Mouse (Mus musculus): ENCODE data around the gene Micu2. TPM values are rescaled to one million over a fixed set of nuclear protein-coding genes. Genes with fewer than 3 reads are reported as not detected.

The Micu2 gene
- polyA plus RNA-seq, 1 experiment from 2014 or later = 69.2 TPM

DNA sequence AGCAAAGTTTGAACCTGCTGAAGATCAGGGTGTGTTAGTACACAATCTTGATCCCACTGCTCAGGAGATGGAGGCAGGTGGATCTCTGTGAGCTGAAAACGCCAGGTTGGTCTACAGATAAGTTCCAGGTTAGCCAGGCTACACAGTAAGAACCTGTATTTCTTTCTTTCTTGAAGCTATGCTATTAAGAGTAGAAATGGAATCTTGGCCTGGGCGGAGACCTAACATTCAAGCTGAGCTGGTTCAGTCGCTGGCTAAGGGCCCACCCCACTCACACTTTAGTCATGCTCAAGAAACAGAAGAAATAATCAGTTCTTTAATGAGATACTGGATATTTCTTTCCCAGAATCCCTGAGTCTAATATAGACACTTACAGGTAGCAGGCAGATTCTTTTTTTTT, 115.7 kb downstream of the Micu2 start:
- Histone ChIP-seq H3K27me3 (no peaks in the 10 kb centered on the region), H3K27ac (no peak overlapping the region), H3K36me3 (no peaks in the 10 kb centered on the region), H3K9me3 (no peaks in the 10 kb centered on the region), H3K4me1 (replicated peaks) (peaks cover 38% of the 10 kb centered on the region), H3K4me2 (no peak overlapping the region), H3K9ac (no peak overlapping the region), H3K4me3 (no peak overlapping the region)
- WGBS = 82% methylated on average over 3 of the region's 3 CpGs
- no peak for ATAC-seq (ENCODE audit: low FRiP score)

DNA sequence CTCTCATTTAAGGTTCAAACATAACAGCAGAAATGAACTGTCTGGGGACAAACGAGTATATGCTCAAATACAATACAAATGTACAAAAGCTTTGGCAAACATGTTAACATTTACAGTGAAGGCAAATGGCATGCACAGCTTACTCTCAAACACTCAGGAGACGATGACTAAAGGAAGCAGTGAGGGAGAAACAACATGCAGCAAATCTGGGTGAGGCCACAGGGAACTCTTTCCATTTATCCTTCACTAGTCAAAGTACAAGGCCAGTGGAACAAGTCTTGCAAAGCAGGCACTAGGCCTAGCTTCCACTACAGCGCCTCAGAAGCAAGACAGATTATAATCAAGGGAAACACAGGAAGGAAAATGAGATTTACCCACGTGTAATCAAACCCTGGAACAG, 116.3 kb downstream of the Micu2 start:
- Histone ChIP-seq H3K4me2 (no peak overlapping the region), H3K4me1 (replicated peaks) (peaks cover 32% of the 10 kb centered on the region), H3K27me3 (no peaks in the 10 kb centered on the region), H3K9me3 (no peaks in the 10 kb centered on the region), H3K27ac (no peak overlapping the region), H3K4me3 (no peak overlapping the region), H3K36me3 (no peaks in the 10 kb centered on the region), H3K9ac (no peak overlapping the region)
- no peak for ATAC-seq (ENCODE audit: low FRiP score)
- 76% methylated on average over 4 of the region's 4 CpGs for WGBS

DNA sequence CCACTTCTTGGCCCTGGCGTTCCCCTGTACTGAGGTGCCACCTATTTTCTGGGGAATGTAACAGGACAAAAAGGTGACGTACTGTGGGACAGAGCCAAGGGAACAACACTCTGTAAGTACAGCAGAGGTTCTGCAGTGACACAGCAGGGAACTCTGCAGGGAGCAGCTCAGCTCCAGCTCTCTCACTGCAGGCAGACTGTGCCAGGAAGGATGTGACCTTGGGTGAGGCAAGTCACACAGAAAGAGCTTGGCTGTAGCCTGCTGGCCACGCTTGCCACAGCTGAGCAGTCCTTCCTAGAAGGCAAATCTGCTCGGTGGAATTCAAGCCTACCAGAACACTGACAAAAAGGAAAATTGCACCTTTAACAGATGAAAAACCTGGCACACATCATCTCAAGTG, 117.3 kb downstream of the Micu2 start:
- Histone ChIP-seq H3K4me2 (no peak overlapping the region), H3K9me3 (no peaks in the 10 kb centered on the region), H3K36me3 (no peaks in the 10 kb centered on the region), H3K27me3 (no peaks in the 10 kb centered on the region), H3K4me3 (no peak overlapping the region), H3K9ac (no peak overlapping the region), H3K4me1 (replicated peaks) (peaks cover 23% of the 10 kb centered on the region), H3K27ac (peak overlapping the region; percentile 62)
- WGBS = 47% methylated on average over 4 of the region's 4 CpGs
- no peak for ATAC-seq (ENCODE audit: low FRiP score)

DNA sequence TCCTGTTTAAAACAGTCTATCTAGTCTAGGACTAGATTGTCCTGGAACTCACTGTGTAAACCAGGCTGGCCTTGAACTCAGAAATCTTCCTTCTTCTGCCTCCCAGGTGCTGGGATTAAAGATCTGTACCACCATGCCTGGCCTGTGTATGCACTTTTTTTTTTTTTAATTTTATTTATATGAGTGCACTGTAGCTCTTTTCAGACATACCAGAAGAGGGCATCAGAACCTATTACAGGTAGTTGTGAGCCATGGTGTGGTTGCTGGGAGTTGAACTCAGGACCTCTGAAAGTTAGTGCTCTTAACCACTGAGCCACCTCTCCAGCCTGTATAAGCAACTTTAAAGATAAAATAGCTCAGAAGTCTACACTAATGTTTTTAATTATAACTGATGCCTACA, 118.0 kb downstream of the Micu2 start:
- H3K9ac ChIP-seq = no peak overlapping the region
- H3K4me1 ChIP-seq (replicated peaks) = peaks cover 21% of the 10 kb centered on the region
- ATAC-seq (ENCODE audit: low FRiP score) = no peak
- no peaks in the 10 kb centered on the region for H3K9me3 ChIP-seq
- no peak overlapping the region for H3K27ac ChIP-seq
- H3K36me3 ChIP-seq = no peaks in the 10 kb centered on the region
- H3K4me2 ChIP-seq = no peak overlapping the region
- no peaks in the 10 kb centered on the region for H3K27me3 ChIP-seq
- no peak overlapping the region for H3K4me3 ChIP-seq

DNA sequence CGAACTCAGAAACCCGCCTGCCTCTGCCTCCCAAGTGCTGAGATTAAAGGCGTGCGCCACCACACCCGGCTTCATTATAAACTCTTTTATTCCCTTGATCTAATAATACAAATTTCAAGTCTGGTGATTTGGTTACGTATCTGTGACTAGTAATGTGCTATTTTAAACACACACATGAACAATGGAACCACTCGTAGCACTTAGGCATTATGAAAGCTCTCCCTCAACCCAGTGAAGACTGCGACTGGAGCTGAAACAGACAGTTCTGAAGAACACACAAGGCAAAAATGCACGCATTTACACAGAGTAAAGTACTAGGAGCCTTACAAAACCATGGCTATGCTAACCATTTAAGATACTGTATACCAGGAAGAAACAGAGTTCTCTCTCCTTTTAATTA, 121.1 kb downstream of the Micu2 start:
- ATAC-seq (ENCODE audit: low FRiP score) = no peak
- H3K27me3 ChIP-seq = no peaks in the 10 kb centered on the region
- 93% methylated on average over 9 of the region's 9 CpGs for WGBS

DNA sequence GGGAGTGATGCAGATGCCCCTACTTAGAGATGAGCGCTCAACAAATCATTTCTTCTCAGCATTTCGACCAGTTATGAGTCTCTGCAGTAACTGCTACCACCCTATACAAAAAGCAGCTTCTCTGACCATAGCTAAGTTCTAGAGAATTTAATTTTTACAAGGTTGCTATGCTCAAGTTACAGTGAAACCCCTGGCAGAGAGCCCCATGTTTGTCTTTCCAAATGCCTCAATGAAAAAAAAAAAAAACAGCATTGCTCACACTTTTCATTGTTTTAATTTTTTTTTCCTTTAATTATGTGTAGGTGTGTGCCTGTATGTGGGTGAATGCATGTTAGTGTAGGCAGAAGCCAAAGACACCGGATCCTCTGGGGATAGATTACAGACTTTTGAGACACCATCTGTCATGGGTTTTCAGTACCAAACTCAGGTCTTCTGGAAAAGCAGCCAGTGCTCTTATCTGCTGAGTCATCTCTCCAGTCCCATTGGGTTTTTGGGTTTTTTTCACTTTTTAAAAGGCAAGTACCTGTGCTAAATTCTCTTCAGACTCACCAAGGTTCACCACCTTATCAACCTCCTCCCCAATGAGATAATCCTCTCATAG, 132.3 kb downstream of the Micu2 start:
- WGBS = 97% methylated on average over 3 of the region's 3 CpGs
- no peaks in the 10 kb centered on the region for H3K4me1 ChIP-seq (replicated peaks)
- H3K4me3 ChIP-seq = no peak overlapping the region
- H3K27ac ChIP-seq = no peak overlapping the region
- H3K9ac ChIP-seq = no peak overlapping the region
- no peak for ATAC-seq (ENCODE audit: low FRiP score)
- H3K9me3 ChIP-seq = no peaks in the 10 kb centered on the region
- H3K36me3 ChIP-seq = peaks cover 53% of the 10 kb centered on the region
- H3K27me3 ChIP-seq = no peaks in the 10 kb centered on the region
- H3K4me2 ChIP-seq = no peak overlapping the region

More for the DNA sequence above, 121.1 kb downstream of the Micu2 start:
- Histone ChIP-seq H3K9me3 (no peaks in the 10 kb centered on the region), H3K4me3 (no peak overlapping the region), H3K36me3 (peaks cover 4% of the 10 kb centered on the region), H3K27ac (no peak overlapping the region), H3K4me1 (replicated peaks) (peaks cover 17% of the 10 kb centered on the region), H3K9ac (no peak overlapping the region), H3K4me2 (no peak overlapping the region)

Other genes with a start within 250 kb of the Micu2 start
- gene Lats2, start 240.9 kb downstream of the Micu2 start, polyA plus RNA-seq (2015; fragmentation: Nextera tagmentation; extraction: Ambion mirVana) = 9.6 and 10.5 TPM in 2 replicates
- gene Sap18, start 201.1 kb downstream of the Micu2 start, polyA plus RNA-seq (2015; fragmentation: Nextera tagmentation; extraction: Ambion mirVana) = 22.0 and 30.5 TPM in 2 replicates
- 9.8 and 10.2 TPM in 2 replicates for gene Ska3, start 173.1 kb downstream of the Micu2 start, polyA plus RNA-seq (2015; fragmentation: Nextera tagmentation; extraction: Ambion mirVana)
- 153 and 155 TPM in 2 replicates for gene Mrpl57, start 173.0 kb downstream of the Micu2 start, polyA plus RNA-seq (2015; fragmentation: Nextera tagmentation; extraction: Ambion mirVana)
- 46.6 and 46.7 TPM in 2 replicates for gene Zdhhc20, start 109.0 kb downstream of the Micu2 start, polyA plus RNA-seq (2015; fragmentation: Nextera tagmentation; extraction: Ambion mirVana)
- 15.6 and 16.4 TPM in 2 replicates for gene Fgf9, start 71.3 kb upstream of the Micu2 start, polyA plus RNA-seq (2015; fragmentation: Nextera tagmentation; extraction: Ambion mirVana)